Mouse (Mus musculus): ENCODE results near the gene Tsga10.
"Not testable (repeated sequence)": the region's sequence is repeated elsewhere in the genome, so short reads cannot be mapped to it uniquely, and the experiment has no call there.

Gene Tsga10

DNA sequence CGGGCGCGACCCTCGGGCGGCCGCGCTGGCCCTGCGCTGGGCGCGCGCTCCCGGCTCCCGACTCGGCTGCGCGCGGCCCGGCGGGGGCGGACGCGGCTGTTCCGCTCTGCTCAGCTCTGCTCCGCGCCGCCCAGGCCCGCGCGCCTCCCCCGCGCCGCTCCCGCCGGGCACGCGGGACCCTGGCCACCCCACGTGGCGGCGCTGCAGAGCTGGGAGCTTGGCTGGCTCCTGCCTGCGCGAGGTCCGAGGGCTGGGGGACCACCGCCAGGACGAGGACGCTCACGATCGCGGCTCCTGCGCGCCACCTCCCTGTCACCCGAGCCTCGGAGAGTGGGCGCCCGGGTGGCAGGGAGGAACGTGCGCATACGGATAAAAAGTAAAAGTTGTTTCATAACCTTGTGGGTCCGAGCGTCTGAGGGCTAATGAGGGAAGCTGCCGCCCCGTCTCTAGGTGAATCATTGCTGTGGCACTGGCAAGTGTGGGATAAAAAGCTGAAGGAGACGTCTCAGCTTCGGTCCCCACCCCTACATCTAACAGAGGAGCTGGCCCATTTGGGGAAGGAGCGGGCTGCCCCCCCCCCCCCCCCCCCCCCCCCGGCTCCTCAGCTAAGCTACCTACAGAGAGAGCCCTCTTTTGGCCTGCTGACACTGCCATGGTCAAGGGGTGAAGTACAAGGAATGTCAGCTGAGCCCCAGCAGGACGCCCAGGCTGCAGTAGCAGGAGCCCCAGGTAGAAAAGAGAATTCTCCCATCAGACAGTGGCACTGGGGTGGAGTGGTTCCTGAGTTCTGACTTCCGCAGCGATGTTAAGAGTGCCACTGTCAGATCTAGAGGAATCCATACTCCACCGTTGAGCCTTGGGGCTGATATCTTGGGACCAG lies 146.2 kb downstream of the Tsga10 start, which contains the start of gene 2010300C02Rik:
Gene 2010300C02Rik, minus strand, starts transcription at position 325 of the 880 bp plus-strand sequence.
- peak; percentile 48 for DNase-seq (ENCODE audit: low read depth, low spot score)

DNA sequence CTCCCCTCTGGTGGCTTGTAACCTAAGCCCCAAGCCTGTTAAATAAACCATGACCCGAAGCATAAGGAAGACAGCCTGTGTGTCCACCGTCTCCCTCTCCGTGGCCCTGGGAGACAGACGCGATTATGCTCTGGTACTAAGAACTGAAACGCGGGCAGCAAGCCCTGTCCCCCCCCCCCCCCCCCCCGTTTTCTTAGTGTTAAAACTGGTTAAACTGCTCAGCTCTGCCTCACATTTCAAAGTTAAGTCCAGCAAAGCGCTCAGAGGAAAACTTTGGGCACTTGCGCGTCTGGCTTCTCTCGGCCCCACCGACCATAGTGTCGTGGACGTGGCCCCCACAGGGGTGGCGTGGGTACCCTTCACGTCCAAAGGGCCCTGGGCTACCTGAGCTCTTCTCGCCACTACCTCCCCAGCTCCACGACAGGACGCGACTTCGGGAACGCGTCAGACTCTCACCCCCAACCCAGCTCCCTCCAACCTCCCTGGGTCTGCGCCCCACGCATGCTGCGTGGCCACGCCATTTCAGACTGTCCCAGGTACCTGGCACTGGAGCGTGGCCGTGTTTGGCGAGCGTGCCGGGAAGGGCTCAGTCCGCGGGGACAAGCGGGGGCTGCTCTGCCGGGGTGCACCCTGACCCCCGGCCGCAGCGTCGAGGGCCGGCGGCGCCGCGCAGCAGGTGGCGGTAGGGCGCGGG lies 147.1 kb downstream of the Tsga10 start:
- no peak for DNase-seq (ENCODE audit: low read depth, low spot score)

DNA sequence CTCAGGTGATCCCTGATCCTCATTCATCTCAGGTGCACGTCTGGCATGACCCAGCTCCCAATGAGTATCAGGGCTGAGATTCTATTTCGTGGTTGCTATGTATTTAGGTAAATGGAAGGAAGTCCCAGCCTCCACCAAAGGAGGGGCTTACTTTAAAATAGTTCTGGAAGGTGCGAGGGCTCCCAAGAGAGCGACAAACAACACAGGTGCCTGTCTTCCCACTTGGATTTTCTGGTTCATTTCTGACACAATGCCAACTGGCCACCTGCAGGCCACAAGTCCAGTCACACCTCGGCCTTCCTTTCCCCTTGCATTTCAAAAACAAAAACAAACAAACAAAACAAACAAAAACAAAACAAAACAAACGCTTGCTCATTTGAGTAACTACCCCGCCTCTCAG lies 147.7 kb downstream of the Tsga10 start:
- DNase-seq (ENCODE audit: low read depth, low spot score), result no peak

DNA sequence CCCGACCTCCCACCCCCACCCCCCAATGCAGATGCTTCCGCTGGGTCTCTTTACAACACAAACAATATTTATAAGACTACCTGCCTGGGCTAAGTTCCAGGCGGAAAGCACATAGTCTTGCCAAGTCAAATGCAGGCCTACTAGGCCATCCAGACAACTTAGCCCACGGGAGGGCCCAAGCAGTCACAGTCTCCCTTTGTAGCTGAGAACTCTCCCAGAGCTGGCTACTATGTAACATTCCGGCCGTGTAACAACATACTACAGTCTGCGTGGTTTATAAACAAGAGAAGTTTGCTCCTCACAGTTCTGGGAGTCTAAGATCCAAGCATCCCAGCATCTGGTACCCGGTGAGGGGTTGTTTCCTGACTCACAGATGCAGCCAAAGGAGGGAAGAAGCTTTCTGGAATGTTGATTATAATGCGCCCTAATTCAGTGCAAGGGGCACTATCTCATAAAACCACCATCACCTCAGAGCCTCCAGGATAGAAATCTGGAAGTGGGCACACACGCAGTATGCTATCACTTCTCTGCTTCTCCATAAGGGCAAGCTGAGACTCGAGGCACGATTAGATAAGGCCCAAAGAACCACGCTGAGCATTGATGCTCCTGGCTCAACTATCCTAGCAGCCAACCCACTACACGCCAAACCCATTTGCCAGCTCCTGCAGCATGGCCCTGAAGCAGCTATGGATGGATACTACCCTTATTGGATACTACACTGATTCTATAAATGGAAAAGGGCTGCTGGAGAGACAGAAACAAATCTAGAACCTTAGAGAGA lies 148.6 kb downstream of the Tsga10 start:
- DNase-seq (ENCODE audit: low read depth, low spot score), result no peak

DNA sequence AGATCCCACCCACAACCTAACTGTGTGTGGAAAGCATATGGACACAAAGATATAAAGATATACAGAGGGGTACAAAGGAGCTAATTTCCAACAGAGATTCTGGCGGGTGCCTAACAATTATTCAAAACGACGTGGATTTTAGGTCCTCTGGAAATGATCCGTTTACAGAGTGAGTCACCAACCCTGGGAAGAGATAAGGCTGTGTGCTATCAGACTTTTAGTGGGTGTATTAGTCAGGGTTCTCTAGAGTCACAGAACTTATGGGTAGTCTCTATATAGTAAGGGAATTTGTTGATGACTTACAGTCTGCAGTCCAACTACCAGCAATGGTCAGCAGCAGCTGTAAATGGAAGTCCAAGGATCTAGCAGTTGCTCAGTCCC lies 153.9 kb downstream of the Tsga10 start:
- not testable (repeated sequence) for DNase-seq (ENCODE audit: low read depth, low spot score)

DNA sequence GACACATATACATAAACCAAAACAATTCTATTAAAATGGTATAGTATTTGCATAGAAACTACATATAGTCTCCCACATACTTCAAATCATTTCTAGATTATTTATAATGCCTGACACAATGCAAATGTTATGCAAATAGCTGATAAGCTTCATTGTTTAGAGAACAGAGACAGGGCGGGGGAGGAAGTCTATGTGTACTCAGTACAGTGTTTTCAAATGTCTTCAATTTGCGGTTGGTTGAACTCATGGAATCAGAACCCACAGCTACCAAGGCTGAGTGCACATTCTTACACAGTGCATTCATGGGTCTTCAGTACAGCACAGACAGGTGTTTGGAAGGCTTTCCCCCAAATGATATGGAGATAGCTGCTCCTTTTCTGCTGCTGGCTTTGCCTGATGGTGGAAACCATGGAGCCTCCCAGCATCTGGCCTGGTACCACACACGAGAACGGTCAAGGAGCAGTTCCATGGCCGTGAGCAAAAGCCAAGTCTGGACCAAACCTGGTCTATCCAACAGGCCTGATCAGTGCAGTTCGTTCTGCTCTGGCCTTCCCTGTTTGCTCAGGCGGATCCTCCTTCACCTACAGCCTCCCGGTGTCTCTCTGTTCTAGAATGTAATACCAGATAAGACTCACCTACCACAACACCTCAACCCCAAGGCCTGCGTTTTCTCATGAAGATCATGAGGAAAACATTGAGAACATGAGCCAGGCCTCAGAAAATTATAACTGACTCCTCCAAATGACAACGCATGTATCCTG lies 154.5 kb downstream of the Tsga10 start:
- DNase-seq (ENCODE audit: low read depth, low spot score), result no peak

DNA sequence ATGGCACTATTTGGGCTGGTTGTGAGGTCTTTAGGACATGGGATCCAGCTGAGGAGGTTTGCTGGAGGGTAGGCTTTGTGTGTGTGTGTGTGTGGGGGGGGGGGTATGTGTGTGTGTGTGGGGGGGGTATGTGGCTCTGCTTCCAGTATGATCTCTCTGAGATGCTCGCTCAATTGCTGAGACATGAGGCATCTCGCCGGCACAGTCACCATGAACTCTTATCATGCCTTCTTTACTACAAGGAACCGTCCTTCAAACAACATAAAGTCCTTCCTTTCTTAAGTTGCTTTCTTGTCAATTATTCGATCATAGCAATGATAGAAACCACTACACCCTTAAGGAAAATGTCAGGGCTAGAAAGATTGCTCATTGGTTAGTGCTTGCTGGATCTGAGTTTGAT lies 155.1 kb downstream of the Tsga10 start:
- DNase-seq (ENCODE audit: low read depth, low spot score), result no peak

DNA sequence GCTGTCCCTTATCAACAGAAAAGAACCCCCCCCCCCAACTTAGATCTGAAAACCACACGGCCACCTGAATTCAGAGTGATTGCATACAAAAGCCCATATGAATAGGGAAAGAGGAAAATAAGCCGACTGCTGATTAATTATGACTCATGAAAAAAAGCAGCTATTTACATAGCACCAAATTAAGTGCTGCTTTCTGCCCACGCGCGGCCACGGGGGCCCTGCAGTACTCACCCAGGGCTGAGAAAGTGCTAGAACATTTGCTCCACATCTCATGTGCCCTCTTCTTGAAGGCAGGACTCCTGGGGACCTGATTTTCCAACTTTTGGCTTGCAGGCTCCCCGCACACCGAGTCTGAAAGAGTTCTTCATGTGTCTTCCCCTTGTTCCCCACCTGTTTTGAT lies 156.5 kb downstream of the Tsga10 start:
- no peak for DNase-seq (ENCODE audit: low read depth, low spot score)

DNA sequence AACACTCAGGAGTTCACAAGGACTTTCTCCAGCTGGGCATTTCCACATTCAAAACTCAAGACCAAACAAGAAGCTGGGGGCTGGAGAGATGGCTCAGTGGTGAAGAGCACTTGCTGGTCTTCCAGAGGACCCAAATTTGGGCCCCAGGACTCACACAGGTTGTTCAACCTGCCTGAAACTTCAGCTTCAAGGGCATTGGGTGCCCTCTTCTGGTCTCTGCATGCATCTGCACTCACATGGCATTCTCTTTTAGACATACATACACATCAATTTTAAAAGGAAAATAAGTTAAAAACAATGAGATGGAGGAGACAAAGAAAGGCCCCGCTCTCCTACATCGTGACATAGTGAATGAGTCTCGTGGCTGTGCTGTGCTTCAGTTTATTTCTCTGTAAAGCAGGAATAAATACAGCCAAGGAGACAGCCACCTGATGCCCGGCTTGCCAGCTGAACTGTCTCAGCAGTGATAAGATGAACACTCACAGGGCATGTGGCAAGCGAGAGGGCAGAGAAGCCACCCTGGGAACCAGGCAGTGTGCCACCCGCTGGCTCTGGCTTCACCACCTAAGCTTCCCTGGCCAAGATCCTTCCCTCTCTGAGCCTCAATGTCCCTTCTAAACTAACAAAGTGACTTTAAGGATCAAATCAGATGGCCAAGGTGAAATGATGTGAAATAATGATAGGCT lies 157.8 kb downstream of the Tsga10 start:
- DNase-seq (ENCODE audit: low read depth, low spot score), result no peak
